Mouse (Mus musculus): ENCODE data around the gene Ptafr. TPM values are rescaled to one million over a fixed set of nuclear protein-coding genes. Genes with fewer than 3 reads are reported as not detected.

The Ptafr gene
- total and polyA plus RNA-seq, 2 experiments from 2014 or later: 0.38 TPM

GRCm38 (mm10) chr4:132563261-132563660 is 606 bp upstream of the Ptafr start:
- DNase-seq (no peak), ATAC-seq (no peak)
- H3K27me3 ChIP-seq (ENCODE audit: insufficient read depth, low read length): no peaks in the 10 kb centered on the region
- H3K4me3 ChIP-seq (ENCODE audit: low read depth, low read length): no peak overlapping the region
- TF ChIP-seq CTCF (IDR thresholded peaks at IDR 0.05; ENCODE audit: low read depth): no peak
- no peaks in the 10 kb centered on the region for H3K4me1 ChIP-seq (ENCODE audit: insufficient read depth)
- no peak overlapping the region for H3K4me2 ChIP-seq (ENCODE audit: low read depth)
- H3K9me3 ChIP-seq (ENCODE audit: low read length): no peaks in the 10 kb centered on the region
- H3K9ac ChIP-seq: no peak overlapping the region
- WGBS: 78% methylated on average over 3 of the region's 3 CpGs
- no peak overlapping the region for H3K27ac ChIP-seq (ENCODE audit: low read depth, low read length)
- H3K36me3 ChIP-seq (ENCODE audit: insufficient read depth): no peaks in the 10 kb centered on the region

- Histone ChIP-seq H3K36me3 (ENCODE audit: insufficient read depth) (no peaks in the 10 kb centered on the region), H3K9me3 (ENCODE audit: low read length) (no peaks in the 10 kb centered on the region), H3K4me2 (ENCODE audit: low read depth) (no peak overlapping the region), H3K27me3 (ENCODE audit: insufficient read depth, low read length) (no peaks in the 10 kb centered on the region), H3K27ac (ENCODE audit: low read depth, low read length) (no peak overlapping the region), H3K4me1 (ENCODE audit: insufficient read depth) (no peaks in the 10 kb centered on the region), H3K9ac (no peak overlapping the region), H3K4me3 (ENCODE audit: low read depth, low read length) (no peak overlapping the region)
- TF ChIP-seq CTCF (IDR thresholded peaks at IDR 0.05; ENCODE audit: low read depth): no peak
- DNase-seq (no peak), ATAC-seq (no peak)
- WGBS: 78% methylated on average over 12 of the region's 12 CpGs
Observed at GRCm38 (mm10) chr4:132565089-132565747, 1.4 kb downstream of the Ptafr start.

- 67% methylated on average over 9 of the region's 9 CpGs for WGBS
- Histone ChIP-seq H3K4me1 (ENCODE audit: insufficient read depth) (no peaks in the 10 kb centered on the region), H3K36me3 (ENCODE audit: insufficient read depth) (no peaks in the 10 kb centered on the region), H3K4me2 (ENCODE audit: low read depth) (no peak overlapping the region), H3K9ac (no peak overlapping the region), H3K4me3 (ENCODE audit: low read depth, low read length) (no peak overlapping the region), H3K27ac (ENCODE audit: low read depth, low read length) (no peak overlapping the region), H3K9me3 (ENCODE audit: low read length) (no peaks in the 10 kb centered on the region), H3K27me3 (ENCODE audit: insufficient read depth, low read length) (no peaks in the 10 kb centered on the region)
- TF ChIP-seq CTCF (IDR thresholded peaks at IDR 0.05; ENCODE audit: low read depth): no peak
- no peak for DNase-seq
- no peak for ATAC-seq
Observed at GRCm38 (mm10) chr4:132567361-132567779, 3.5 kb downstream of the Ptafr start.

GRCm38 (mm10) chr4:132569115-132569514 is 5.2 kb downstream of the Ptafr start:
- DNase-seq (no peak), ATAC-seq (no peak)
- Histone ChIP-seq H3K4me2 (ENCODE audit: low read depth) (no peak overlapping the region), H3K9ac (no peak overlapping the region), H3K27me3 (ENCODE audit: insufficient read depth, low read length) (no peaks in the 10 kb centered on the region), H3K9me3 (ENCODE audit: low read length) (no peaks in the 10 kb centered on the region), H3K36me3 (ENCODE audit: insufficient read depth) (no peaks in the 10 kb centered on the region), H3K4me3 (ENCODE audit: low read depth, low read length) (no peak overlapping the region), H3K4me1 (ENCODE audit: insufficient read depth) (no peaks in the 10 kb centered on the region), H3K27ac (ENCODE audit: low read depth, low read length) (no peak overlapping the region)
- WGBS: 88% methylated on average over 5 of the region's 5 CpGs
- TF ChIP-seq CTCF (IDR thresholded peaks at IDR 0.05; ENCODE audit: low read depth): peak; percentile 41; the same call in 1 of the 2 replicates

GRCm38 (mm10) chr4:132571190-132571589 is 7.3 kb downstream of the Ptafr start:
- Histone ChIP-seq H3K4me1 (ENCODE audit: insufficient read depth) (no peaks in the 10 kb centered on the region), H3K36me3 (ENCODE audit: insufficient read depth) (no peaks in the 10 kb centered on the region), H3K9ac (no peak overlapping the region), H3K27me3 (ENCODE audit: insufficient read depth, low read length) (no peaks in the 10 kb centered on the region), H3K9me3 (ENCODE audit: low read length) (no peaks in the 10 kb centered on the region), H3K27ac (ENCODE audit: low read depth, low read length) (no peak overlapping the region), H3K4me2 (ENCODE audit: low read depth) (no peak overlapping the region), H3K4me3 (ENCODE audit: low read depth, low read length) (no peak overlapping the region)
- DNase-seq (no peak), ATAC-seq (no peak)
- TF ChIP-seq CTCF (IDR thresholded peaks at IDR 0.05; ENCODE audit: low read depth): no peak
- 76% methylated on average over 9 of the region's 9 CpGs for WGBS

- H3K36me3 ChIP-seq (ENCODE audit: insufficient read depth): no peaks in the 10 kb centered on the region
- H3K4me2 ChIP-seq (ENCODE audit: low read depth): no peak overlapping the region
- ATAC-seq (no peak), DNase-seq (no peak)
- H3K27ac ChIP-seq (ENCODE audit: low read depth, low read length): no peak overlapping the region
- H3K4me1 ChIP-seq (ENCODE audit: insufficient read depth): no peaks in the 10 kb centered on the region
- no peak overlapping the region for H3K4me3 ChIP-seq (ENCODE audit: low read depth, low read length)
- WGBS: 23% methylated on average over 11 of the region's 11 CpGs
- H3K27me3 ChIP-seq (ENCODE audit: insufficient read depth, low read length): no peaks in the 10 kb centered on the region
- no peaks in the 10 kb centered on the region for H3K9me3 ChIP-seq (ENCODE audit: low read length)
- H3K9ac ChIP-seq: no peak overlapping the region
- no peak for TF ChIP-seq CTCF (IDR thresholded peaks at IDR 0.05; ENCODE audit: low read depth)
Observed at GRCm38 (mm10) chr4:132573327-132573726, 9.5 kb downstream of the Ptafr start.

- Histone ChIP-seq H3K4me1 (ENCODE audit: insufficient read depth) (no peaks in the 10 kb centered on the region), H3K9ac (no peak overlapping the region), H3K36me3 (ENCODE audit: insufficient read depth) (no peaks in the 10 kb centered on the region), H3K9me3 (ENCODE audit: low read length) (no peaks in the 10 kb centered on the region), H3K4me3 (ENCODE audit: low read depth, low read length) (no peak overlapping the region), H3K4me2 (ENCODE audit: low read depth) (no peak overlapping the region), H3K27me3 (ENCODE audit: insufficient read depth, low read length) (no peaks in the 10 kb centered on the region), H3K27ac (ENCODE audit: low read depth, low read length) (no peak overlapping the region)
- ATAC-seq (no peak), DNase-seq (no peak)
- WGBS: 90% methylated on average over 1 of the region's 1 CpGs
- no peak for TF ChIP-seq CTCF (IDR thresholded peaks at IDR 0.05; ENCODE audit: low read depth)
Observed at GRCm38 (mm10) chr4:132574809-132575347, 11.0 kb downstream of the Ptafr start.
